Mouse (Mus musculus): ENCODE data around the gene Pdxp.

GRCm38 (mm10) chr15:78916052-78916826, 2.5 kb downstream of the Pdxp start:
- TF ChIP-seq CTCF (IDR thresholded peaks at IDR 0.05; ENCODE audit: low read depth) = no peak
- no peak for TF ChIP-seq EP300 (optimal IDR thresholded peaks at IDR 0.05)
